Mouse (Mus musculus) CD4-positive helper T cell, adult 2 months (primary cell): ENCODE results near the gene Tdrd12.
A peak's percentile ranks its signal among the peaks of the same experiment; 100 is the strongest.
"Not testable (repeated sequence)": the region's sequence is repeated elsewhere in the genome, so short reads cannot be mapped to it uniquely, and the experiment has no call there.

Experiments
- DNase-seq: peaks from one replicate; pipeline ENCODE4 v3.0.0-alpha.2; 2012; ENCODE audit warnings: low read depth, missing footprints, low spot score

The Tdrd12 gene

DNA sequence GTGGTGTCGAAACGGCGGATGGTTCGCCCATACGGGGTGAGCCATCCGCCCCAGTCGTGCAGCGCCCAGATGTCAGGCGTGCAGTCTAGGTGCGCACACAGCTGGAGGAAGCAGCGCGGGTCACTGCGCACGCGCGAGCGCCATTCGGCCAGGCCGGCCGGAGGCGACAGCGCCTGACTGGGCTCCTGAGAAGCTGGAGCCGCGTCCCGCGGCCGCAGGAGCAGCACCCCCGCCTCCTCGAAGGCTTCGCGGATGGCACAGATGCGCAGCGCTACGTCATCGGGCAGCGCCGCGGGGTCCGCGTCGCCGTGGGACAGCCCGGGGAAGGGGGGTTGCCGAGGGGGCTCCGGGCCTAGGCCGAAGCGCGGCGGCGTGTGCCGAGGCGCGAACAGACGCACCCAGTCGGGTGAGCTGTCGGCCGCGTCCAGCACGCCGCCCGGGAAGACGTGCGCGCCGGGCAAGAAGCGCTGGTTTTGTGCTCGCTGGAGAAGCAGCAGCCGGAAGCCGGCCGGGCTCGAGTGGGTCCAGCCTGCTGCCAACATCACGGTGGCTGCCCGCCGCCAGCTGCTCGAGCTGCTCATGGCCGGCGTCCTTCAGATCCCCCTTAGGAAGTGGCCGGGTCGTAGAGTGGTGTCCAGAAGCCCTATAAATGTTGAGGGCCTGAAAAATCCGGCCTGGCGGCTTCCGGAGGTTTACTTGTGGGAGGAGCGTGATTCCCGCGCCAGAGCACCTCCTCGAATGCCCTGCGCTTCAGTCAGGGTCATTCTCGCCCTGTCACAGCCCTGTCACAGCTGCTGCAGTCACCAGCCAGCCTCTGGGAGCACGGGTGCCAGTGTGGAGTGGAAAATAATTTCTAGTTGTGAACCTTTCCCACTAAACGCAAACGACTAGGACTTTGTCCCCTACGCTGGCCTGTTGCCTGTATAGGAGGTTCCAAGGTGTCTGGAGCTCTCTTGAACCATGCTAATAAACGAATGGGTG, 18.0 kb upstream of the Tdrd12 start:
- peak; percentile 92 for DNase-seq

DNA sequence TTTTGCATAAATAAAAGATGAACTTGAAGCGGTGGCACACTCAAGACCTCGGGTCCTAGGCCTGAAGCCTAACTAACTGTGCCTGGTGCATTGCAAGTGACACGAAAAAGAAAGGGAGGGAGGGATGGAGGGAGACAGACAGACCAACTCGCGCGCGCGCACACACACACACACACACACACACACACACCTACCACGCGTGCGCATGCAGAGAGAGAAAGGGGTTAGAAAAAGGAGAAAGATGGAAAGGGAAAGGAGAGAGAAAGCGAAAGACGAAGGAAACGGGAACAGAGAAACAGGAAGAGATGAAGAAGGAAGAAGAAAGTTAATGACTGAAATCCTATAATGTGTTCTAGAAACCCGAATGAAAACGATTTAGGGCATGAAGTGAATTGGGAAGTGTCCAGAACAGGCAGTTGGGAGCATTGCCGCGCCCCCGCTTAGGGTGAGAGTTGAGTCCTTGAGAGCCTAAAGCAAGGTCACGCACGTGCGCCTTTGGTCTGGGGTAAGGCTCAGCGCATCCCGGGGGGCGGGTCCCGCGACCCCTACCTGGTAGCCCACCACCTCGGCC, 17.1 kb upstream of the Tdrd12 start:
- peak; percentile 74 for DNase-seq

DNA sequence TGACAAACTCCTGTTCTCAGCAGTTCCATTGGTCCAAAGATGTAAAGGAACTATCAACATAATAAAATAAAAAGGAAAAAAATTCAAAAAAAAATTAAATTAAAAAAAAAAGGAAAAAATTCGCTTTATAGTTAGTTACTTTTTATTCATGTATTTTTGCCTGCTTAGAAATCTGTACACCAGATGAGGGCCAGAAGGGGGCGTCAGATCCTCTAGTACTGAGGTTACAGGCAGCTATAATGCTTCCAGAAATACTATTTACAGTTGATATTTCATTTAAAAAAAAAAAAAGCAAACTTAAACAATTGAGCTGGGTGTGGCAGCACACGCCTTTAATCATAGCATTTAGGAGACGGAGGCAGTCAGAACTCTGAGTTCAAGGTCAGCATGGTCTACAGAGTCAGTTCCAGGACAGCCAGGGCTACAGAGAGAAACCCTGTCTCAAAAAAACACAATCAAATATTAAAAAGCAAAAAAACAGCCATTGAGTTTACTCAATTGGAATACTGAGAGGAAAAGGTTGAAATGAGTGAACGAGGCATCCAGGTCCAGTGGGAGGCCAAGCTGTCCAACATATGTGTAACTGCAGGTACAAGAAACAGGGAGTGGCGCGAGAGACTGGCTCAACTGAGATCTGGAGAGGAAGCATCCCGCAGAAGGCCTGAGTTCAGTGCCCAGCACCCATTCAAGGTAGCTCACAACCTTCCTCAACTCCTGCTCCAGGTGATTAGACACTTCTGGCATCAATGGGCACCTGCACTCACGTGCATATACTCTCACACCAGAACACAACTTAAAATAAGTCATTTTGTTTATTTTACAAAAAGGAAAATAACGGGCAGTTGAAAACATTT, 16.4 kb upstream of the Tdrd12 start:
- peak; percentile 54 for DNase-seq

DNA sequence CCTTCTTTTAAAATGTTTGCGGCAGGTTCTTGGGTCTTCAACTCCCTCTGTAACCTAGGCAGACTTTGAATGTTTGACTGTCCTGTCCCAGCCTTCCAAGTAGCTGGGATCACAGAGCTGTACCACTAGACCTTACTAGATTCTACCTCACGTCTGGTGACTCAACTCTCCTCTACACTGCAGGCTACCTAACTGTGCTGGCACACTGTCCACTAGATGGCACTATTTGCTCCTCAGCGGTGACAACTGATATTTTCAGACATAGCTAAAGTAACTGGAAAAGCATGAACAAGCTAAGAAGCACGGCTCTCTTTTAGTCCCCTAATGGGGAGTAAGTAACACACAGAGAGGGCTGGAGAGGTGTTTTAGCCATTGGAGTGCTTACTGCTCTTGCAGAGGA, 8.3 kb upstream of the Tdrd12 start:
- peak; percentile 68 for DNase-seq

DNA sequence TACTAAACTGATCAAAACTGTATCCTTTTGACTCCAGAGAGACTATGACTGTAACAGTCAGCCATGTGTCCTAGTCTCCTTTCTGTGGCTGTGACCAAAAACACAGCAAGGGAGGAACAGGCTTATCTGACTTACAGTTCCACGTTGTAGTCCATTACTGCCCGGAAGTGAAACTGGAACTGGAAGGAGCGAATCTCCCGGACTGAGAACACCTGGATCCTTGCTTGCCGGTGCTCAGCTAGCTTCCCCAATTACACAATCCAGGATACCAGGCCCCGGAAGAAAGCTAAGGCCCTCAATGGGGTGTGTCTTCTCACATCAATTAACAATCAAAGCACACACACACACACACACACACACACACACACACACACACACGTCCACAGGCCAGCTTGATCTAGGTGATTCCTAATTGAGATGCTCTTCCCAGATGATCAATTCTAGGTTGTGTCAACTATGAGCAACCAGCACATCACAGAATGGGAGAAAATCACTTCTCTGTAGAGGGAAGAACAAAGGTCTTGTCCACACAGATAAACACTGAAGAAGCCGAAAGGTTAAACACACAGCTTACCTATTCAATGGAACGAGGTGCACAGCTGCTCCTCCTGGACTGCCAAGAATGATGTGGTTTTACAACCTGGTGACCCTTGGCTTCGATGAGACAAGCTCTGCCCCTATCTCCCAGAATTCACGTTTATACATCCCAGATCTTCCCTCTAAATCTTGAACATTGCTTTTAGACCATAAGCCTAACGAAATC, 1.6 kb downstream of the Tdrd12 start:
- no peak for DNase-seq

DNA sequence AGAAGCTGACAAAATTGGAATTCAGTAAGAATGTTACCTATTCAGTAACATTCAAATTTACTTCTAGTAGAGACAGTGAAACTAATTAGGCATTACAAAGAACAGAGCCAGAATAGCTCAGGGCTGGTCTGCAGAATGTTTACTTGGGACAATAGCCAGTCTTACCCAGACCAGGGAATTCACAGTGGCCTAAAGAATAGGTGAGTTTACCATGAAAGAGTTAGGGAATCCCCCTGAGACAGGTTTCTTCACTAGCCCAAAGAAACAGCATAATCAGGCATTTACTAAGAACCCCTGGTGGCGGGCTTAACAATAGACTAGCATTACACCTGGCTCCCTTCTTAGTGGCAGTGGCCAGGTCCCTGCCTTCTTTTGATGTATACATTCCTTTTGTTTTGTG, 7.0 kb downstream of the Tdrd12 start:
- DNase-seq = not testable (repeated sequence)

DNA sequence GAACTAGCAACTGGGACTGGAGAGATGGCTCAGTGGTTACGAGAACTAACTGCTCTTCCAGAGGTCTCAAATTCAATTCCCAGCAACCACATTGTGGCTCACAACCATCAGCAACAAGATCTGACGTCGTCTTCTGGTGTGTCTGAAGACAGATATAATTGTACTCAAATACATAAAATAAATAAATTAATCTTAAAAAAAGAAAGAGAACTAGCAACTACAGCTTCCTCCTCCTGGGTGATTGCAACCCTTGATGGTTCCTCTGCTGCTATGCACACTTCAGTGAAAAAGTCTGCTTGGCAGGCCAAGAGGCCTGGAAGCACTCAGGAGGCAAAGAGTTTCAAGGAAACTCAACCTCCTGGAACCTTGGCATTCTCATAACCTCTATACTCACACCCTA, 7.5 kb downstream of the Tdrd12 start:
- DNase-seq = no peak

DNA sequence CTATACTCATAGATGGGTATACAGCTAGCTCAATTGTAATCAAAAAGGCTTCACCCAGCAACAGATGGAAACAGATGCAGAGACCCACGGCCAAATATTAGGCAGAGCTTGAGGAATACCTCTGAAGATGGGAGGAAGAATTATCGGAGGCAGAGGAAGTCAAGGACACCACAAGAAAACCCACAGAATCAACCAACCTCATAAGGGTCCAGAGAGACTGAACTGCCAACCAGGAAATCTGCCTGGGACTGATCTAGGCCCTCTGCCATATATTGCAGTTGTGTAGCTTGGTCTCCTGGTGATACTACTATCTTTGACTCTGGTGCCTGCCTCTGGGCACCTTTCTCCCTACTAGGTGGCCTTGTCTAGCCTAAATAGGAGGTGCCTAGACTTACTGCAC, 10.8 kb downstream of the Tdrd12 start:
- DNase-seq = no peak

DNA sequence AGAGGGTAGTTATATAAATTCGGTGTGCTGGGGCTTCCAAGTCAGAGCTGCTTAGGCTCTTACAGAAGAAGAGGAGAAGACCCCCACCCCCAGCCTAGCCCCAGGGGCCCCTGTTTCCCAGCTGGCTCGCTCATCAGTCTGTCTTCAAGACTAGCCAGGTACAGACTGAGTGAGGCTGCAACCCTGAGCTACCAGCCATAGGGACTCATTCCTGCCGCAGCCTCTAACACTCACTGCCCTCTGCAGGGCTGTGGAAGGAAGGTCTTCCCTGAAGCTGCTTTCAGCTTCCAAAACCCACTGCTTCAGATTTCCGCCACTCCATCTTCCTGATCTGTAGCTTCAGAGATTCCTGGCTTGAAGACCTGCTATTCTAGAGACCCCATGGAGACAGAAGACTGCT, 35.5 kb downstream of the Tdrd12 start:
- DNase-seq = no peak

DNA sequence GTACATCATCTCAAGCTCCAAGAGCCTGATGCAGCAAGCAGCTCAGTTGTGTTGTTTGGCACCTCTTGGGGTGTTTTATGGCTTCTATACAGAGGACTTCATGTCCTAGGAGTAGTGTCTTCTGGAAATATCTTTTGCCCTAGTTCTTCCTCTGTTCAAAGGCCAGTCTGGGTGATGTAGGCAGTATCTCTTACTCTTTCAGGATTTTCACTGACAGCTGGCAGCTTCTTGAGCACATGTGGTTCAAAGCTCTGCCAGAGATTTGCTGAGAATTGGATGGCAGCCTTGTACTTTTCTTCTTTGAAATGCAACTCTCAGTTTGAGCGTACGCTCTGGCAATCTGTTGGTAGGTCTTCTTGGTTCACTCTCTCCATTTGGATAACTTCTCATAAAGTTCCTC, 40.0 kb downstream of the Tdrd12 start:
- DNase-seq = no peak

DNA sequence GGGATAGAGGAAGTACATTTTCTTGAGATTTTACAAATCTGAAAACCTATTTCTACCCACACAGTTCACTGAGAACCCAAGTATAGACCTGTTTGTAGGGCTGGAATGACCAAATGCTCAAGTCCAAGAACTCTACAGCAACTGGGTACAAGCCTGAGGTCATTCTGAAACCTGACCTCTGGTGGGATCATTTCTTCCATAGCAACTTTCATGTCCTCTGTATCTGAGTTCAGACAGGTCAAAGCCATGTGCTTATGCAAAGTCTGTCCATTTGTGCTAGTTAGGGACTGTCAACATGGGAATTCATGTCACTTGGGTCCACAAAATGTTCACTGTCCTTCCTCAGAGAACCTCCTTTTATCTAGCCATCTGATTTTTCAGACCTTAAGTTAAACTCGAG, 46.5 kb downstream of the Tdrd12 start:
- no peak for DNase-seq

DNA sequence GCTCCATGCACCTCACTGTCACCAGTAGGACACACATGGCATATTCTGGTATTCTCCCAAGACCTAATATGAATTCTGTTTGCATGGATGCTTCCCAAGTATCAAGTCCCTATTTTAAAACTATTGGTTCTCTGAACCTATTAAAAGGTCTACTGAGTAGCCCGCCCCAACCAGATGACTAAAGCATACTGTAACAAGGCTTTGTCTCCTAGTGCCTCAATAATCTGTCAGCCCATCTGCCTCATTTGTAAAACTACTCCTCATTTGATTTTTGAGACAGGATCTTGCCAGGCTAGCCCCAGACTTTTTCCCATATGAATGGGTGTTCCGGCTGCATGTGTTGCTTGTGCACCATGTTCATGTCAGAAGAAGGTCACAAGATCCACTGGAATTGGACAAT, 47.4 kb downstream of the Tdrd12 start:
- DNase-seq = no peak

DNA sequence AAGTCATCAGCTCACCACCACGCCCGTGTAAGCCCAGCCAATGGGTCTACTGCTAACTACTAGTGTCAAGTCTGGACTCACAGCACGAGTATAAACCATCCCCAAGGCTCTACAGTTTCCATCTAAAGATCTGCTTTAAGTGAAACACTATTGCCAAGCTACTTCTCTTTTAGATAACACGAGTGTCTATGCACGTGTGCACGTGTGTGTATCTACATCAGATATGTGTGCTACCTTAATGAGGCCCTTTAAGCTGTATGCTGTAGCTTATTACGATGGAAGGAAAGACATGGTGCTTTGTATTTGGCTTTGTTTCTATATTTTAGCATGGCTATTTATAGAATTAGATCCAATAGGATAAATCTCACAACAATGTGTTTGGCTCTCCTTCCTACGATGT, 51.0 kb downstream of the Tdrd12 start:
- no peak for DNase-seq

DNA sequence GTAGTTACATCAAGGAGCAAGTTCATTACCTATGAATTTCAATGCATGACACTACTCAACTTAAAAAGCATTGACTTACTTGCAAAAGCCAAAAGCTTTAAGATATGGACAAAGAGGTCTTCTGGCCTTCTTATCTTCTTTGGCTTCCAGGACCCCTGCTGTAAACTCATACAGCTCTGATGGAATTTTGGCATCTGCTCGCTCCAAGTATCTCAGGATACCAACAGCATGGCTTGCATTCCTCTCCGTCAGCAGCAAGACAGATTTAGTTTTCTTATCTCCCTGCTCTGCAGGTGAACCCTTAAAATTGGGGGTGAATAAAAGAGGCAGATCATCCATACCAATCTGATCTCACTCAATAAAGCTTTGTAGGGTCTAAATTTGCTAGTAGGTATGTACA, 52.4 kb downstream of the Tdrd12 start:
- no peak for DNase-seq

DNA sequence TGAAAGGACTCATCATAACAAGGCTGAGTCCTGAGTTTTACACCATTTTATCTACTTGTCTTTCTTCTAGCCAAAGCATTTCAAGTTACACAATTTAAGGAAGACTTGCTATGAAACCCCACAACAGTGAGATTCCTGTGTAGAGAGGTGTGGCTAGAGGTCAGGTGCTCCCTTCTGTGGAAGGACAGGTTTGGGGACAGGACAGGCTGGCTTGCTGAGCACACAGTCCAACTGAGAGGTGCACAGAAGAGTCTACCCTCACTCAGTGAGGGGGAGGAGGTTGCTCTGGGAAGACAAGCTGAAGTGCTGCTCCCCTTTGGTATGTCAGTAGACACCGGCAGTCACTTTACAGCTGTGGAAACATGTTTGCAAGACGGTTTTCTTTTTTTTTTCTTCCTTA, 61.1 kb downstream of the Tdrd12 start:
- no peak for DNase-seq

DNA sequence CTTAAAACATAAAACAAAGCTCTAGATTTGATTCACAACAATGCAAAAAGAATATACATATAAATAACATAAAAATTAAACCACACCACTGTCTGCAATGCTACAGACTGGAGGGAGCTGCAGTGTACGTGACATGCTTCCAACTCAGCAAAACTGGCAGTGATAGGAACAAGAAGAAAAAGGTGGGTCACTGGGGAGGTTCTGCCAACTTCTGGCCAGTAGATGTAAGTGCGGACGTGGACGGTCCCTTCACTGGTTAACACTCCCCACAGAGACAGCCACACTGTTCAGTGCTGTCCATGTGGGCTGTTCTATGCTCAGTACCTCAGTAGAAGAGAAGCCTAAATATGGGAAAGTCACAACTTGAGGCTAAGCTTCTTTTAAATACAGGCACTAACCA, 66.8 kb downstream of the Tdrd12 start:
- no peak for DNase-seq

DNA sequence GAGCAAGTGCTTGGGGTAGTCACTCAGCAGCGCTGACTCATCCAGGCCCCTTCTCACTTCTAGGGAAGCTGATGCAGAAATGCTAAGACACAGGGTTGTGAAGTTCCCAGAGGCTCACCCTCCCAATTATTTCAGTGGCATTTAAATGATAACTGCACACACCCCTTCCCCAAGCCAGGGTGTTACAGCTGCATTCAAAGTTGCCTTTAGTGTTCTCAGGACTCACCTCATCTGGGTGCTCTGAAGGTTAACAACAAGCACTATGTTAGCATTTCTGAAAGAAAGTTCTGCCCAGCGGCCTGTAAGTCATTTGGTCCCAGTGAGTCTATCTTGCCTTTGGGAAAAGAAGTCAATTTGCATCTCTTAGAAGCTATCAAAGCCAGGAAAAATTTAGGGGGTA, 69.7 kb downstream of the Tdrd12 start:
- no peak for DNase-seq

DNA sequence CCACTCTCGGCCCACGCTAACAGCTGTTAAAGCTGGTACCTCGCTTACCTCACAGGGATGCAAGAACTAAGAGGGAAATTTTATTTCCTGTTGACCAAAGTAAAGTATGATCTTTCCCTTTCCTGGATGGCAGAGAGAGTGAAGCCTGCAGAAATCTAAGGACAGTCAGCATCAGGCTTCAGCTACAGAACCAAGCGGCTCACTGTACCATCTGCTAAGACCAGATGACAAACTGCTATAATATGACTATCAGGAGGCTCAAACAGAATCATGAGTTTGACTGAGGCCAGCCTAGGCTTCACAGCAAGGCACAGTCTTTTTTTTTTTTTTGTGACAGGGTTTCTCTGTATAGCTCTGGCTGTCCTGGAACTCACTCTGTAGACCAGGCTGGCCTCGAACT, 72.5 kb downstream of the Tdrd12 start:
- no peak for DNase-seq

DNA sequence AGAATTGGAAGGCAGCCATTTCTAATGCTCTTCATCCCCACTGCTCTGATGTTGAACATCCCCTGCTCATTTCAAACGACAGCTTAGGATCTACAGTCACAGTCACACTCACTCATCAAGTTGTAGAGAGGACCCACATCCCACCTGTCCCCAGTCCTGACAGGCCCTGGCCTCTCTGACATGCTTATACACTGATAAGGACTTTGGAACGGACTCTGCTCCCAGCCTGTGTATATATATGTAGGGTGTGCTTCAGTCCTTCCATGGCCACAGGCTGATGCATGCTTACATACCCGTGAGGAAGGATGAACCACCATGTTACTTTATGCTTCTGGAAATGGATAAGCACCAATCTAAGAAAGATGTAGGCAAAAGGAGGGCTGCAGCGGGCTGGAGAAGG, 76.6 kb downstream of the Tdrd12 start:
- DNase-seq = no peak

DNA sequence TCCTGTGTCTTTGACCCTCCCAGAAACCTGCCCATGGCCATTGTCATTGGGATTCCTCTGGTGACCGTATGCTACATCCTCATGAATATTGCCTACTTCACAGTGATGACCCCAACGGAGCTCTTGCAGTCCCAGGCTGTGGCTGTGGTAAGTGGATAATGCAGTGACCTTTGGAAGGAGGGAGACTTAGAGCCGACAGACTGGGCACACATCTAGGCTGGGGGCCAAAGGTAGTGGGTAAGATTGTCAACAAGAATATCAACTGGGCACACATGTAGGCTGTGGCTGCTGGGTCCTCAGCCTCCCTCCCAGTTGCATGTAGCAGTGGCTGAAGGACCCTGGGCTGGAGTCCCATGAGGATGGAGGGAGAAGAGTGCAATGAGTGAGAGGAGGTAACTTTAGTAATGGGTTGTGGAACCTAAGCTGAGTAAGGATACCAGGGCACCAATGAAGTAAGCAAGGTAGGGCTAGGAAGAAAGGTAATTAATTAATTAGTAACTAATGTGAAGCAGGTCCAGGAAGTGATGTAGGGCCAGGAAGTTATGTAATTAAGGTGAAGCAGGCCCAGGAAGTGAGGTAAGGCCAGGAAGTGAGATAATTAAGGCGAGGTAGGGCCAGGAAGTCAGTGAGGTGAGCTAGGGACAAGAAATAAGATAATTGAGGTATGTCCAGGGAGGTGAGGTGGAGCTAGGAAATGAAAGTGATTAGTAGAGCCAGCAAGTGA, 81.3 kb downstream of the Tdrd12 start:
- DNase-seq = no peak

DNA sequence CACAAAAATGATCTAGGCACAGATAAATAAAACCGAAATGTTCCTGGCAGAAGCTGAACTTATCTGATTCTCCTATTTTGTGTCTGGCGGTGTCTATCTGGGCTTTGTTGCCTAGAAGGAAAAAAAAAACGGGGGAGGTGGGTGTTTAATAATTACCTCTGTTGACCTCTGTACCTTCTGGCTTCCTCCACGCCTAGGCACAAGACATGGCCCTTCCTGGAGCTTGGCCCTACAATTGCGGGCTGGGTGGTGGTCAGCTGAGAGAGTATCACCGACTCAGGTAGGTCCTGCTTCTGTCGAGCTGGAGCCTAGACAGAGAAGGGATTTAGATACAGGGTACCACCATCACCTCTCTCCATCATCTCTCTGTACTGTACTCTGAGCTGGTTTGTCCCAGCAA, 88.7 kb downstream of the Tdrd12 start:
- no peak for DNase-seq
